Mouse (Mus musculus) lung, adult 2 months (tissue): ENCODE data around the gene Usp6nl.

Source experiments
- CTCF ChIP-seq: fragments of 200-500 bp; IDR thresholded peaks from 2 replicates; pipeline ENCODE4 v1.5.1; 2011; ENCODE audit warnings: mild to moderate bottlenecking, low read length, control low read depth; ENCODE audit not compliant: insufficient read depth
- POLR2A ChIP-seq: fragments of 200-500 bp; IDR thresholded peaks from 2 replicates; pipeline ENCODE4 v1.6.1; 2011; ENCODE audit warnings: low read depth, mild to moderate bottlenecking, control low read depth, low read length, borderline replicate concordance; ENCODE audit errors: extremely low read depth

- TF ChIP-seq CTCF: no peak
- TF ChIP-seq POLR2A: no peak
Measured at GRCm38 (mm10) chr2:6336649-6337048, 14.2 kb downstream of the Usp6nl start.
